Mouse (Mus musculus) lung, embryonic 14.5 days (tissue): ENCODE measurements around the gene She. TPM values are rescaled to one million over a fixed set of nuclear protein-coding genes. Genes with fewer than 3 reads are reported as not detected.

Source experiments
- ATAC-seq: fragments of 200-750 bp; cut with Nextera tagmentation; 2 replicates; pipeline ENCODE4 v1.8.0; 2017; ENCODE audit warnings: mild to moderate bottlenecking, moderate TSS enrichment, moderate library complexity; ENCODE audit not compliant: insufficient read depth
- DNase-seq: peaks from one replicate; pipeline ENCODE4 v3.0.0-alpha.2; 2015
- H3K27ac ChIP-seq: fragments of 300-500 bp; sonication (generic); 2 replicates; pipeline ENCODE4 v1.5.1; 2014; ENCODE audit warnings: low read depth, mild to moderate bottlenecking, moderate library complexity
- H3K27me3 ChIP-seq: fragments of 300-500 bp; sonication (generic); 2 replicates; pipeline ENCODE4 v1.6.1; 2014; ENCODE audit warnings: low read length, control low read depth; ENCODE audit not compliant: insufficient read depth
- H3K36me3 ChIP-seq: fragments of 300-500 bp; sonication (generic); 2 replicates; pipeline ENCODE4 v1.6.1; 2014; ENCODE audit warnings: control low read depth; ENCODE audit not compliant: insufficient read depth
- H3K4me1 ChIP-seq: fragments of 300-500 bp; sonication (generic); 2 replicates; pipeline ENCODE4 v1.6.1; 2014; ENCODE audit warnings: antibody characterized with exemption, control low read depth; ENCODE audit not compliant: insufficient read depth
- H3K4me2 ChIP-seq: fragments of 300-500 bp; sonication (generic); 2 replicates; pipeline ENCODE4 v1.6.1; 2014; ENCODE audit warnings: mild to moderate bottlenecking
- H3K4me3 ChIP-seq: fragments of 300-500 bp; sonication (generic); 2 replicates; pipeline ENCODE4 v1.5.1; 2014; ENCODE audit warnings: low read depth, low read length
- H3K9ac ChIP-seq: fragments of 300-500 bp; sonication (generic); 2 replicates; pipeline ENCODE4 v1.6.1; 2014
- H3K9me3 ChIP-seq: fragments of 300-500 bp; sonication (generic); 2 replicates; pipeline ENCODE4 v1.6.1; 2016; ENCODE audit warnings: low read depth, low read length, control low read depth
- CTCF ChIP-seq: IDR thresholded peaks from 2 replicates; pipeline ENCODE4 v1.5.1; 2016; ENCODE audit warnings: antibody characterized with exemption, low read depth
- WGBS: fragments of 180-500 bp; shearing (Covaris S2); extraction: QIAGEN DNeasy Blood & Tissue Kit; methylation state at CpG from one replicate; pipeline ENCODE4 v1.1.7; 2014; 5-methylcytosine and 5-hydroxymethylcytosine counted together
- polyA plus RNA-seq: library from polyadenylated mRNA; unstranded; fragments of >200 nt; fragmentation: Nextera tagmentation; extraction: Ambion mirVana; gene quantifications from 2 replicates; pipeline ENCODE4 v1.2.1, GENCODE M21; 2014

The She gene
- polyA plus RNA-seq, 1 experiment from 2014 or later = 11.7 TPM

DNA sequence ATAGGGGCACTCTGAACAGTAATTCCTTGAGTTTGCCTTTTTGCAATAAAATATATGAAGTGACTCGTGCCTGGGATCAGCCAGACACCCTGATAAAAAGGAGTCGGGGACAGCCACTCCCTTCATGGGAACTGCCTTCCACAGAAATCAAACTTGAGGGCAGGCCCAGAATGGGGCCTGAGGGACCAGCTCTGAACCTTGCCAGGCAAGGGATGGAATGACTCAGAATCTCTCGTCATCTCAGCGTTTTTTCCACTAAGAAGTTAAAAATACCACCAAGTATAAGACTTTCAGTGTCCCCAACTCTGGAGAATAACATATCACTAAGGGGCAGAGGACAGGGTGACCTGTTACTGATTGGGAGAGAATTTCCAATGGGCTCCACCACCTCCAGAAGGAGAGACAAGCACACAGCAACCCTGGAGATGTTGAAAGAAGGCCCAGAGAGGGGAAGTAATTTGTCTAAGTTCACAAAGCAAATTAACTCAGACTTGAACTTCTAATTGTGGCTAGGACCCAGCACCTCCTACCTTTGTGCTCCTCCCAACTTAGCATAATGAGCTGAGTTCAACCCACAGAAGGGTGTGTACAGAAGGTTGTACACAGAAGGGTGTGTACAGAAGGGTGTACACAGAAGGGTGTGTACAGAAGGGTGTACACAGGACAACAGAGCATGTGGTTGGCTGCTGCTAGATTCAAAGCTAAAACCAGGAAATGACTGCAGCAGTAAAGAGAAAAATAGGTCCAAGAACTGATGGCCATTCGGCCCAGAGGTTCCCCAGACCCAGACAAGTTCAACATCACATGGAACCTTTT, 49.1 kb downstream of the She start:
- Histone ChIP-seq H3K4me2 (no peak overlapping the region), H3K9ac (no peak overlapping the region), H3K9me3 (no peaks in the 10 kb centered on the region), H3K4me1 (no peaks in the 10 kb centered on the region), H3K36me3 (no peaks in the 10 kb centered on the region), H3K27me3 (no peaks in the 10 kb centered on the region), H3K4me3 (no peak overlapping the region), H3K27ac (no peak overlapping the region)
- no peak for DNase-seq
- no peak for TF ChIP-seq CTCF
- 63% methylated on average over 5 of the region's 5 CpGs for WGBS
- no peak for ATAC-seq

- 74% methylated on average over 8 of the region's 8 CpGs for WGBS
- no peak for TF ChIP-seq CTCF
- ATAC-seq = no peak
Measured at GRCm38 (mm10) chr3:89882556-89883181, 51.5 kb downstream of the She start.

GRCm38 (mm10) chr3:89883582-89884041, 52.4 kb downstream of the She start:
- H3K27ac ChIP-seq = no peak overlapping the region
- H3K9ac ChIP-seq = no peak overlapping the region
- no peaks in the 10 kb centered on the region for H3K9me3 ChIP-seq
- ATAC-seq (no peak), DNase-seq (peak; percentile 29)
- TF ChIP-seq CTCF = no peak
- no peak overlapping the region for H3K4me3 ChIP-seq
- no peaks in the 10 kb centered on the region for H3K27me3 ChIP-seq
- H3K4me2 ChIP-seq = no peak overlapping the region
- no peaks in the 10 kb centered on the region for H3K4me1 ChIP-seq
- WGBS = 64% methylated on average over 4 of the region's 4 CpGs
- H3K36me3 ChIP-seq = no peaks in the 10 kb centered on the region

More at GRCm38 (mm10) chr3:89882556-89883181, 51.5 kb downstream of the She start:
- no peaks in the 10 kb centered on the region for H3K36me3 ChIP-seq
- no peak overlapping the region for H3K27ac ChIP-seq
- no peak overlapping the region for H3K4me3 ChIP-seq
- H3K9ac ChIP-seq = no peak overlapping the region
- H3K9me3 ChIP-seq = no peaks in the 10 kb centered on the region
- no peak for DNase-seq
- no peaks in the 10 kb centered on the region for H3K4me1 ChIP-seq
- no peaks in the 10 kb centered on the region for H3K27me3 ChIP-seq
- H3K4me2 ChIP-seq = no peak overlapping the region

- Histone ChIP-seq H3K4me2 (no peak overlapping the region), H3K27ac (no peak overlapping the region), H3K27me3 (no peaks in the 10 kb centered on the region), H3K9ac (no peak overlapping the region), H3K36me3 (no peaks in the 10 kb centered on the region), H3K4me3 (no peak overlapping the region), H3K9me3 (no peaks in the 10 kb centered on the region), H3K4me1 (no peaks in the 10 kb centered on the region)
- no peak for DNase-seq
- 90% methylated on average over 11 of the region's 11 CpGs for WGBS
- TF ChIP-seq CTCF = no peak
- ATAC-seq = no peak
Measured at GRCm38 (mm10) chr3:89885766-89886165, 54.6 kb downstream of the She start.

DNA sequence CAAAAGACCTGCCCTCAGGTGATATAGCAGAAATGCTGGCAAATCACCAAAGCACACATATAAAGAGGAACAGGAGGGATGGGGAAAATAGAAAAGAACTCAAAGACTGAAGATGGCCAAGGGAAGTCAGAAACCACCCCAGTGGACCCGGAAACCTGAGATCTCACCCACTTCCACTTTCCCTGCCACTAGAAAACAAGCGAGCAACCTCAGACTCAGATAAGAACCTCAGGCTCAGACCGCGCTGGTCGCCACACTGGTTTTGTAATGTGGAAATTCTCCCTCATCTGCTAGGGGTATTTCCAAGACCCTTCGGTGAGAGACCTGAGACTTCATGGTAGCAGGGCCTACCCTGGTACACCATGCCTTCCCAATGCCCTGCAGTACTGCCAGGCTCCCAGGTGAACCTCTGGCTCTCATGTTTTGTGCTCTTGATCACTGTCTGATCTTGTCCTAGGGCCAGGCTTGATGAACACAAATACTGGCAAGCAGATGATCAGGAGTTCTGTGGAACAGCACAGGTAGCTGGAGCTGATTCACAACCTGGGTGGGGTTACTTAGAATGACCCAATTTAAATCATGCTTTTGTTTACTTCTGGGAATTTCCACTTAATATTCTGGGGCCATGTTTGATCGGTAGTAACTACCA, 56.5 kb downstream of the She start:
- no peak overlapping the region for H3K9ac ChIP-seq
- WGBS = 84% methylated on average over 7 of the region's 7 CpGs
- H3K4me1 ChIP-seq = no peaks in the 10 kb centered on the region
- no peaks in the 10 kb centered on the region for H3K27me3 ChIP-seq
- no peak overlapping the region for H3K27ac ChIP-seq
- no peak overlapping the region for H3K4me3 ChIP-seq
- DNase-seq (no peak), ATAC-seq (no peak)
- H3K9me3 ChIP-seq = no peaks in the 10 kb centered on the region
- H3K36me3 ChIP-seq = no peaks in the 10 kb centered on the region
- no peak for TF ChIP-seq CTCF
- no peak overlapping the region for H3K4me2 ChIP-seq

DNA sequence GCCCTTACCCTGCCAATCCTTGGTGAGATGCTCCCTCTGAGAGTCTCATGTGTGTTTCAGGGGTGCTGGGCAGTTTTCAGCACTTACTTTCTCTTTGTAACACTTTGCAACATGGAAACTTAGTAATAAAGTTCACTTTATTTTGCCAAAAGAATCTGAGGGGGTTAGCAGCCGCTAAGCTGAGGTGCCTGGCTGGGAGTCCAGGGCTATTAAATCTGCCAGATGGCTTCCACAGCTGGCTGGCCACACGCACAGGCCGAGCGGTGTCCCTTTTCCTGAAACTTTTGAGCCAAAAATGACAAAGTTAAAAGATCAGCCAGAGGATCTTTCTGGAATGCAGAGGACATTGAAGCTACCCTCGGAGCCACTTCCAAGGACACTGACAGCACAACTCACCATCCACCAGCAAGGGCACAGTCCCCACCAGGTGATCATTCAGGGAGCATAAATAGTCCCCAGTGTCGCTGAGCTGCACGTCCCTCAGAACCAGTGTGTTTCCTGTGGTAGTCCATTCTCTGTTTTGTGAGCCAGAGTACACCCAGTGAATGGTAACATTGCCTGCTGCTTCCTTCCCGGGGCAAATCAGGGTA, 58.8 kb downstream of the She start:
- H3K9ac ChIP-seq = no peak overlapping the region
- DNase-seq (no peak), ATAC-seq (no peak)
- H3K9me3 ChIP-seq = no peaks in the 10 kb centered on the region
- no peaks in the 10 kb centered on the region for H3K27me3 ChIP-seq
- WGBS = 61% methylated on average over 8 of the region's 8 CpGs
- no peak for TF ChIP-seq CTCF
- no peaks in the 10 kb centered on the region for H3K36me3 ChIP-seq
- no peak overlapping the region for H3K27ac ChIP-seq
- H3K4me1 ChIP-seq = no peaks in the 10 kb centered on the region
- H3K4me3 ChIP-seq = no peak overlapping the region
- H3K4me2 ChIP-seq = no peak overlapping the region

DNA sequence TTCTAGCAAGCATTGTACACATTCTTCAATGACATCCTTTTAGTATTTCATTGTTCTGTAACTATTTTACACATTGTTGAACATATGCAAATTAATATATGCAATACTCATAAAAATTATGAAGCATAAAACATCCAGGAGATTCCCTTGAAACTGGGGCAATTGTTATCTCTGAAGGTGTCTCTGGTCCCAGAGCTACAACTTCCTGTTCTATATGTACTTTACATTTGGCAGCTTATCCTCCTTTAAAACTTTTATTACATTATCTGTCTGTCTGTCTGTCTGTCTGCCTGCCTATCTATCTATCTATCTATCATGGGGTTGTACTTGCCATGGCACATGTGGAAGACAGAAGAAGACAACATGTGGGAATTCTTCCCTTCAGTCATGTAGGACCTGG, 60.5 kb downstream of the She start:
- Histone ChIP-seq H3K4me2 (no peak overlapping the region), H3K9ac (no peak overlapping the region), H3K27me3 (no peaks in the 10 kb centered on the region), H3K36me3 (no peaks in the 10 kb centered on the region), H3K27ac (no peak overlapping the region), H3K4me1 (no peaks in the 10 kb centered on the region), H3K9me3 (no peaks in the 10 kb centered on the region), H3K4me3 (no peak overlapping the region)
- DNase-seq = no peak
- no peak for ATAC-seq
- TF ChIP-seq CTCF = no peak
